Mouse (Mus musculus) bone marrow macrophage, adult 2 months (primary cell): ENCODE data around the gene Sardh.

ENCODE experiments used
- CTCF ChIP-seq: IDR thresholded peaks from 2 replicates; pipeline ENCODE4 v1.5.1; 2012; ENCODE audit warnings: low read depth, mild to moderate bottlenecking, low read length, moderate library complexity
- POLR2A ChIP-seq: IDR thresholded peaks from 2 replicates; pipeline ENCODE4 v1.6.1; 2012; ENCODE audit warnings: mild to moderate bottlenecking, low read depth, low read length, borderline replicate concordance

DNA sequence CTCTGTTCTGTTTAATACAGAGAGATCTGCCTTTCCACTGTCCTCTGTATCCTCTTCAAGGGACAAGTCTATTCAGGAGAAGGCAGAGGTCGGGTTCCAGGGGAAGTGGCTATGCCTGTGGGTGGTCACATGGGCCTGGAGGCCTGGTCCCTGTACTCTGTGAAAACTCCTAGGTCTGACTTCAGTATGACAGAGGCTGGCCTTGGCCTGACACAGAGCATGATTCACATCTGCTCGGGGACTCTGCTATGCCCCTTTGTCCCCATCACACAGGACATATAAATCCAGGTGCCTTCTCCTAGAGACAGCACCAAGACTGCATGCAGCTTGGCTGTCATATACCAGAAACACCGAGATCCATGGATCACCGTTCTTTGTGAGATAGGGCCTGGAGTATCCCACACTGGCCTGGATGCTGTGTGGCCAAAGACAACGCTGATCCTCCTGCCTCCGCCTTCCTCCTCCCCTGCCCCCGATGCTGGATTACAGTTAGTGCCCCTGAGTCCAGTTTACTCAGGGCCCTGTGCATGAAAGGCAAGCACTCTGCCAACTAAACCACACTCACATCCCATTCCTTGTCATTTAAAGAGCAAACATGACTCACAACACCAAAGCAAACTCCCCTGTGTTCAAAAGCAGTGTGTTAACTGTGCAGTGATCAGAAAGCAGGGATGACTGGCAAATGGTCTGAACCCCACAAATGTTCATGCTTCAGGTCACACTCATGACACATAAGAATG lies 39.0 kb upstream of the Sardh start:
- TF ChIP-seq CTCF = no peak
- TF ChIP-seq POLR2A = no peak
